Mouse (Mus musculus) splenic B cell, adult 2 months (primary cell): ENCODE data around the gene Ackr3.
A peak's percentile ranks its signal among the peaks of the same experiment; 100 is the strongest.

Source experiments
- DNase-seq: peaks from one replicate; pipeline ENCODE4 v3.0.0-alpha.2; 2011; ENCODE audit warnings: low read depth, low spot score
- H3K27me3 ChIP-seq: 2 replicates; pipeline ENCODE4 v1.6.1; 2012; ENCODE audit warnings: mild to moderate bottlenecking, low read length, moderate library complexity, mixed read lengths; ENCODE audit not compliant: control insufficient read depth, poor library complexity, insufficient read depth, severe bottlenecking
- H3K36me3 ChIP-seq: 2 replicates; pipeline ENCODE4 v1.6.1; 2012; ENCODE audit warnings: mild to moderate bottlenecking, low read length, moderate library complexity, mixed read lengths; ENCODE audit not compliant: control insufficient read depth, poor library complexity, insufficient read depth, severe bottlenecking

The Ackr3 gene

GRCm38 (mm10) chr1:90186173-90186572 lies 17.6 kb upstream of the Ackr3 start:
- Histone ChIP-seq H3K27me3 (no peaks in the 10 kb centered on the region), H3K36me3 (no peaks in the 10 kb centered on the region)
- no peak for DNase-seq

- no peak for DNase-seq
- no peaks in the 10 kb centered on the region for H3K36me3 ChIP-seq
- H3K27me3 ChIP-seq: no peaks in the 10 kb centered on the region
Measured at GRCm38 (mm10) chr1:90186874-90187273, 16.9 kb upstream of the Ackr3 start.

GRCm38 (mm10) chr1:90189046-90189445 lies 14.7 kb upstream of the Ackr3 start:
- no peaks in the 10 kb centered on the region for H3K27me3 ChIP-seq
- no peak for DNase-seq
- no peaks in the 10 kb centered on the region for H3K36me3 ChIP-seq

DNA sequence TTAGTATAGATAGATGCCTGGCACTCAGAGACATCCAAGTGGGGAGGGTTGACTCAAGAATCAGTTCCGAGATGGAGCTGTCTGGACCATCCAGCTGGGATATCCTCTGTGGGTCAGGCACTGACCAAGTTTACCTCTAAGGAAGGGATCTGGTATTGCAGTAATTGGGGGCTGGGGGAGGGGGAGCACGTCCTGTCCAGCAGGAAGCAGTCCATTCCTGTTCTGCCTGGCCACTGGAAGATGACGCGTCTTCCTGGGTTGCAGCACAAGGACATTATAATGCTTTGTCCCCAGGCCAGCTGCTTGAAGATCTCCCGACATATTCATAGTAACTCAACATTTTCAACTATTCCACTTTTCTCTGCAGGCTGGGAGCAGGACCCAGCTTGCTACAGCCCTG lies 2.5 kb upstream of the Ackr3 start:
- Histone ChIP-seq H3K27me3 (no peaks in the 10 kb centered on the region), H3K36me3 (no peaks in the 10 kb centered on the region)
- DNase-seq: no peak

- Histone ChIP-seq H3K27me3 (no peaks in the 10 kb centered on the region), H3K36me3 (no peaks in the 10 kb centered on the region)
- no peak for DNase-seq
Measured at GRCm38 (mm10) chr1:90201655-90202054, 2.1 kb upstream of the Ackr3 start.

GRCm38 (mm10) chr1:90202207-90202978 lies 1.4 kb upstream of the Ackr3 start:
- DNase-seq: peak; percentile 26
- no peaks in the 10 kb centered on the region for H3K36me3 ChIP-seq
- H3K27me3 ChIP-seq: no peaks in the 10 kb centered on the region

DNA sequence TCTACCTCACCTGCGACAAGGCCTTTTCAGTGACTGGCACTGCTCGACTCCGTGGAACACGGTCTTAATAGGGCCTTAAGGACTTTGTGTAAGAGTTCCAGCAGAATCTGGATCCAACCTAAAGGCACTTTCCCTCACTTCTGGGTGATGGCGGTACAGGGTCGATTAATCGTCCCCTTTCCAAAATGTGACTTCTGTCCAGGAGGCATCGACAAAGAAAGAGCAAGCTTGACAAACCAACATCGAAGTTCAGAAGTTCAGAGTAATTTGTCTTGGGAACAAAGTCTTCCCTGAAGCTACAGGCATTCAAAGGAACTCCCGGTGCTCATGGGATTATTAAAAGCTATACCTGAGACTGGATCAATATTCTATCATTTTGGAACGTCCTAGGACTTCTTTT lies 439 bp upstream of the Ackr3 start:
- no peak for DNase-seq
- H3K27me3 ChIP-seq: no peaks in the 10 kb centered on the region
- no peaks in the 10 kb centered on the region for H3K36me3 ChIP-seq

- DNase-seq: no peak
- Histone ChIP-seq H3K36me3 (no peaks in the 10 kb centered on the region), H3K27me3 (no peaks in the 10 kb centered on the region)
Measured at GRCm38 (mm10) chr1:90204821-90205220, 1.0 kb downstream of the Ackr3 start.

- no peak for DNase-seq
- Histone ChIP-seq H3K36me3 (no peaks in the 10 kb centered on the region), H3K27me3 (no peaks in the 10 kb centered on the region)
Measured at GRCm38 (mm10) chr1:90205223-90205622, 1.4 kb downstream of the Ackr3 start.

DNA sequence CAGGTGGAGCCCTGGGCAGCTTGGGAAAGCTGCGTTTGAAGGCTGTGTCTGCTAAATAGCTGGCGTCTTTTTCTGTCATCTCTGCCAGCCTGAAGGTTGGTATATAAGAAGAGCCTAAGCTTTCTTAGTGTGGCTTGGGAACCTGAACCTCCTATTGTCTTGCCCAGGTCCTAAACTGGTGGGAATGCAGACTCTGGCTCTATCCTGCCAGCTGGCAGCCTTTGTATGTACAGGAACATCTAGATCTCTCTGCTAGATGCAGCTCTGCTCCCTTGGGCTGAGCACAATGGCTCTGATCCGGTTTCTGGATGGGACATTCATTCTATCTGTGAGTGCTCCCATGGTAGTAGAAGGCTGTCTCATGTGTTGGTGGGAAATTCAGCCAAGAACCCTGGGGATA lies 2.9 kb downstream of the Ackr3 start:
- Histone ChIP-seq H3K27me3 (no peaks in the 10 kb centered on the region), H3K36me3 (no peaks in the 10 kb centered on the region)
- DNase-seq: no peak

DNA sequence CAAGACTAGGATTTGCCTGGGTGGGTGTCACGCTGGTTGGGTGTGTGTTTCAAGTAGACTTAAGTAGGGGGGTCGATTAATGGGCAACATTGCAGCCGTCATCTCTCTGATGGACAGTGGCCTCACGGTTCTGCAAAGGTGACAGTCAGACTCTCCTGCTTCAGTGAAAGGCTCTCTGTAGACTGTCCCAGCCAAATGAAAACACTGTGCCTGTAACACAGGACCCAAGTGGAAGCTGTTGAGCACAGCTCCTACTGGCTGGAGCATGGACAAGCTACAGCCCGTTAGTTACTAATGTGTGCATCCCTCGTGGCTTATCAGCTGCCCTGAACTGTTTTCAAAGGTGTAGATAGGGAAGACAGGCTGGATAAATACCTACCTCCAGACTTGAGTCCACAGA lies 3.5 kb downstream of the Ackr3 start:
- Histone ChIP-seq H3K36me3 (no peaks in the 10 kb centered on the region), H3K27me3 (no peaks in the 10 kb centered on the region)
- no peak for DNase-seq

- no peaks in the 10 kb centered on the region for H3K36me3 ChIP-seq
- no peaks in the 10 kb centered on the region for H3K27me3 ChIP-seq
- no peak for DNase-seq
Measured at GRCm38 (mm10) chr1:90207739-90208502, 4.1 kb downstream of the Ackr3 start.

DNA sequence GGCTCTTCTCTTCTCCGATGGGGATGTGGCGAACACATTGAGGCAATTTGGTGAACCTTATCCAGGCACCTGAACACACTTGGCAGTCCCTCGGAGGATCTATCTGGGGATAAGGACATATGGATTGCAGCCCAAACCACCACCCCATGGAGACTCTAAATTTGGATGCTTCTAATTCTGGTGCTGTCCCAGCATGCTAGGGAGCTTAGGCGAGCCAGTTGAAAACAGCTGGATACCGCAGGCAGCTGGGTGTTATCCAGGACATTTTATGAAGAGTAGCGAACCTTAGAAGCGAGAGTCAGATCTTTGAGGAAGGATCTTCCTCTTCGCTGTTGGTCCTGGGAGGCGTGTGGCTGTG lies 4.7 kb downstream of the Ackr3 start:
- Histone ChIP-seq H3K27me3 (no peaks in the 10 kb centered on the region), H3K36me3 (no peaks in the 10 kb centered on the region)
- no peak for DNase-seq

- Histone ChIP-seq H3K27me3 (no peaks in the 10 kb centered on the region), H3K36me3 (no peaks in the 10 kb centered on the region)
- no peak for DNase-seq
Measured at GRCm38 (mm10) chr1:90209069-90209468, 5.3 kb downstream of the Ackr3 start.

- H3K27me3 ChIP-seq: no peaks in the 10 kb centered on the region
- no peak for DNase-seq
- no peaks in the 10 kb centered on the region for H3K36me3 ChIP-seq
Measured at GRCm38 (mm10) chr1:90209741-90210140, 6.0 kb downstream of the Ackr3 start.
